In the genomic region with DNA sequence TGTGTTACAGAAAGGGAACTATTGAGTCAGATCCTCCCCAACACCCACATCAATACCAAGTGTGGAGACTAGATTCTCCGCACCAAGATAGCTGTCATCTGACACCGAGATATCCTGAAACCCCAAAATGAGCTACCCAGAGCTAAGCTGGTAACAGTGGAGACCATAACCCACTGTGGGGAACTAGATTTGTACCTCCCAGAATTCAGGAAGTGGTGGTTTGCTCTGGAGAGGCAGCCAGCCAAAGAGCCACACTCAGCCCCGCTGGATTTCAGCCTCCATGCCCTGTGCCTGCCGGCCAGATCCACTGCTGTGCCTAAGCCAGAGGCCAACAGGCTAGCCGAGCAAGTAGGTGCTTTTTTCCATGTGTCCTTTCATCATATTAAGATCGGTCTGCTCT, we compare ENCODE assay signal across 17 mouse cellular contexts. TPM values are rescaled to one million over a fixed set of nuclear protein-coding genes. Genes with fewer than 3 reads are reported as not detected.
DNase-seq lines count a peak whose midpoint lies in the region; ATAC-seq and TF ChIP-seq lines count a peak whose summit lies in the region.
"Had no signal": no experiment of that assay in that cellular context is flagged by ENCODE, and none has a peak within 500 bp of the region (broad histone marks: within the 10 kb centered on the region; RNA-seq: fewer than 3 reads in every experiment).

No protein-coding gene starts in this region.

- H3K4me3 ChIP-seq in heart, embryonic 10.5 days = no peak overlapping the region
- H3K4me3 ChIP-seq in spleen, adult 2 months (ENCODE audit: extremely low read depth, insufficient read depth, insufficient read length) = no peak overlapping the region
- H3K4me3 ChIP-seq in limb, embryonic 10.5 days = no peak overlapping the region
- no peak overlapping the region for H3K4me3 ChIP-seq in hindbrain, postnatal 0 days (ENCODE audit: low read length)
- H3K4me3 ChIP-seq: heart, embryonic 13.5 days had no signal

- H3K4me2 ChIP-seq in hindbrain, postnatal 0 days (ENCODE audit: low read depth, low read length) = no peak overlapping the region
- H3K4me2 ChIP-seq: heart, embryonic 13.5 days; hindbrain, embryonic 14.5 days; lung, embryonic 14.5 days had no signal

- DNase-seq in heart, embryonic 10.5 days (ENCODE audit: low spot score) = no peak
- DNase-seq in heart, postnatal 4 days = no peak
- DNase-seq in spleen, adult 2 months (ENCODE audit: low read depth in 1 of 2, low spot score in 2 of 2) = peak in 1 of 2 experiments; percentile 20
- DNase-seq in spleen, postnatal 36 days (ENCODE audit: low spot score in 2 of 2) = no peak
- no peak for DNase-seq in limb, embryonic 10.5 days (ENCODE audit: low spot score)
- DNase-seq in splenic B cell, adult 2 months (ENCODE audit: low read depth, low spot score) = peak; percentile 36
- DNase-seq in urinary bladder, postnatal 10 days (ENCODE audit: low spot score) = no peak
- no peak for DNase-seq in hindbrain, postnatal 0 days (ENCODE audit: low spot score)
- DNase-seq: adrenal gland, postnatal 14 days; cerebellum, adult 2 months; embryo, embryonic 11 days; kidney, adult 9 months; lung, embryonic 14.5 days; thymus, postnatal 4 days had no signal

- 0 out of 2 replicates have a peak, but pooled peaks cover 2% of the 10 kb centered on the region for H3K36me3 ChIP-seq in heart, embryonic 10.5 days
- H3K36me3 ChIP-seq in spleen, adult 2 months (ENCODE audit: control insufficient read depth, insufficient read depth, low read length) = no peaks in the 10 kb centered on the region
- peaks cover 10% of the 10 kb centered on the region; the same call in 1 of the 2 replicates for H3K36me3 ChIP-seq in limb, embryonic 10.5 days
- H3K36me3 ChIP-seq in splenic B cell, adult 2 months (ENCODE audit: control insufficient read depth, insufficient read depth, low read length, poor library complexity, severe bottlenecking) = peaks cover 1% of the 10 kb centered on the region; the same call in 1 of the 2 replicates
- no peaks in the 10 kb centered on the region for H3K36me3 ChIP-seq in hindbrain, postnatal 0 days (ENCODE audit: insufficient read depth, low read length)
- H3K36me3 ChIP-seq: heart, embryonic 13.5 days had no signal

- ATAC-seq in hindbrain, postnatal 0 days = no peak

- peak overlapping the region; percentile 25; the same call in 1 of the 2 replicates for H3K27ac ChIP-seq in heart, embryonic 10.5 days
- H3K27ac ChIP-seq in spleen, adult 2 months (ENCODE audit: insufficient read depth, low read length) = peak overlapping the region; percentile 69
- H3K27ac ChIP-seq in limb, embryonic 10.5 days = 0 out of 2 replicates have a peak overlapping the region, but pooled peaks have one; percentile 4
- H3K27ac ChIP-seq in hindbrain, postnatal 0 days = no peak overlapping the region
- H3K27ac ChIP-seq: heart, embryonic 13.5 days; hindbrain, embryonic 14.5 days; stomach, postnatal 0 days had no signal

- no peak overlapping the region for H3K9ac ChIP-seq in hindbrain, postnatal 0 days (replicated peaks; ENCODE audit: low read length)
- H3K9ac ChIP-seq: heart, embryonic 13.5 days; hindbrain, embryonic 14.5 days; lung, embryonic 14.5 days had no signal

- TF ChIP-seq POLR2A in spleen, adult 2 months (IDR thresholded peaks at IDR 0.05; ENCODE audit: low read depth, low read length) = no peak

- WGBS in heart, embryonic 10.5 days = 67% methylated on average over 6 of the region's 6 CpGs
- 29% methylated on average over 6 of the region's 6 CpGs for WGBS in spleen, adult 2 months
- whole genome bisulfite sequencing in limb, embryonic 10.5 days = 82% methylated on average over 6 of the region's 6 CpGs
- WGBS in hindbrain, postnatal 0 days = 65% methylated on average over 6 of the region's 6 CpGs

- peaks cover 31% of the 10 kb centered on the region for H3K4me1 ChIP-seq in heart, embryonic 10.5 days
- H3K4me1 ChIP-seq in spleen, adult 2 months (ENCODE audit: control insufficient read depth, insufficient read depth, insufficient read length) = peaks cover 26% of the 10 kb centered on the region
- H3K4me1 ChIP-seq in limb, embryonic 10.5 days = peaks cover 15% of the 10 kb centered on the region
- H3K4me1 ChIP-seq in hindbrain, postnatal 0 days (ENCODE audit: insufficient read depth, low read length) = no peaks in the 10 kb centered on the region

- no peak for TF ChIP-seq CTCF in spleen, adult 2 months (IDR thresholded peaks at IDR 0.05; ENCODE audit: extremely low read depth, insufficient read depth, insufficient read length, insufficient replicate concordance)
- TF ChIP-seq CTCF in hindbrain, postnatal 0 days (IDR thresholded peaks at IDR 0.05; ENCODE audit: low read depth) = no peak

- H3K27me3 ChIP-seq in heart, embryonic 10.5 days (ENCODE audit: insufficient read depth, poor library complexity, severe bottlenecking) = no peaks in the 10 kb centered on the region
- no peaks in the 10 kb centered on the region for H3K27me3 ChIP-seq in spleen, adult 2 months (ENCODE audit: control insufficient read depth, insufficient read depth, low read length)
- no peaks in the 10 kb centered on the region for H3K27me3 ChIP-seq in limb, embryonic 10.5 days (ENCODE audit: low read depth, poor library complexity, severe bottlenecking)
- H3K27me3 ChIP-seq in splenic B cell, adult 2 months (ENCODE audit: control insufficient read depth, insufficient read depth, low read length, poor library complexity, severe bottlenecking) = no peaks in the 10 kb centered on the region
- no peaks in the 10 kb centered on the region for H3K27me3 ChIP-seq in hindbrain, postnatal 0 days (ENCODE audit: insufficient read depth, low read length)
- H3K27me3 ChIP-seq: heart, embryonic 13.5 days had no signal

- no peaks in the 10 kb centered on the region for H3K9me3 ChIP-seq in heart, embryonic 10.5 days
- H3K9me3 ChIP-seq in limb, embryonic 10.5 days (replicated peaks) = no peaks in the 10 kb centered on the region
- H3K9me3 ChIP-seq in hindbrain, postnatal 0 days (ENCODE audit: low read length) = no peaks in the 10 kb centered on the region
- H3K9me3 ChIP-seq: heart, embryonic 13.5 days had no signal

RNA-seq across cellular contexts. Expression of a gene that starts 9.8 kb away (rescaled TPM):
- 19.2 and 20.1 TPM in 2 replicates for polyA plus RNA-seq in heart, embryonic 10.5 days (2016; fragmentation: Nextera tagmentation; extraction: Ambion mirVana)
- 10 to 100 TPM; 19.6 to 20.0 TPM for total RNA-seq in heart, postnatal 4 days (2021)
- 42.3 and 44.9 TPM in 2 replicates for polyA plus RNA-seq in spleen, adult 2 months (2012; rRNA removed)
- polyA plus RNA-seq in limb, embryonic 10.5 days (2016; fragmentation: Nextera tagmentation; extraction: Ambion mirVana) = 22.4 and 25.4 TPM in 2 replicates
- total RNA-seq in hindbrain, postnatal 0 days (2014; rRNA removed) = 68.0 and 79.6 TPM in 2 replicates
- 36.2 TPM in 2 replicates for polyA plus RNA-seq in hindbrain, postnatal 0 days (2015; fragmentation: Nextera tagmentation; extraction: Ambion mirVana)

RNA-seq across cellular contexts. Expression of a gene that starts 39.8 kb away (rescaled TPM):
- polyA plus RNA-seq in heart, embryonic 10.5 days (2016; fragmentation: Nextera tagmentation; extraction: Ambion mirVana) = 125 and 201 TPM in 2 replicates
- total RNA-seq in heart, postnatal 4 days (2021) = 100 to 1,000 TPM; 118 to 122 TPM
- polyA plus RNA-seq in spleen, adult 2 months (2012; rRNA removed) = 72.1 and 74.3 TPM in 2 replicates
- 201 and 231 TPM in 2 replicates for polyA plus RNA-seq in limb, embryonic 10.5 days (2016; fragmentation: Nextera tagmentation; extraction: Ambion mirVana)
- 43.8 TPM in 2 replicates for total RNA-seq in hindbrain, postnatal 0 days (2014; rRNA removed)
- 60.2 and 63.2 TPM in 2 replicates for polyA plus RNA-seq in hindbrain, postnatal 0 days (2015; fragmentation: Nextera tagmentation; extraction: Ambion mirVana)

RNA-seq across cellular contexts. Expression of a gene that starts 47.6 kb away (rescaled TPM):
- 15.4 and 18.8 TPM in 2 replicates for polyA plus RNA-seq in heart, embryonic 10.5 days (2016; fragmentation: Nextera tagmentation; extraction: Ambion mirVana)
- 1 to 10 TPM; 7.2 to 7.8 TPM for total RNA-seq in heart, postnatal 4 days (2021)
- polyA plus RNA-seq in spleen, adult 2 months (2012; rRNA removed) = 3.7 and 4.1 TPM in 2 replicates
- polyA plus RNA-seq in limb, embryonic 10.5 days (2016; fragmentation: Nextera tagmentation; extraction: Ambion mirVana) = 22.2 and 24.1 TPM in 2 replicates
- total RNA-seq in hindbrain, postnatal 0 days (2014; rRNA removed) = 14.5 and 15.6 TPM in 2 replicates
- polyA plus RNA-seq in hindbrain, postnatal 0 days (2015; fragmentation: Nextera tagmentation; extraction: Ambion mirVana) = 15.0 and 15.8 TPM in 2 replicates

RNA-seq across cellular contexts. Expression of a gene that starts 57.8 kb away (rescaled TPM):
- 39.2 and 50.4 TPM in 2 replicates for polyA plus RNA-seq in heart, embryonic 10.5 days (2016; fragmentation: Nextera tagmentation; extraction: Ambion mirVana)
- 10 to 100 TPM; 16.2 to 18.6 TPM for total RNA-seq in heart, postnatal 4 days (2021)
- 4.5 and 4.7 TPM in 2 replicates for polyA plus RNA-seq in spleen, adult 2 months (2012; rRNA removed)
- 66.8 and 71.8 TPM in 2 replicates for polyA plus RNA-seq in limb, embryonic 10.5 days (2016; fragmentation: Nextera tagmentation; extraction: Ambion mirVana)
- 7.5 and 8.7 TPM in 2 replicates for total RNA-seq in hindbrain, postnatal 0 days (2014; rRNA removed)
- polyA plus RNA-seq in hindbrain, postnatal 0 days (2015; fragmentation: Nextera tagmentation; extraction: Ambion mirVana) = 19.7 and 21.4 TPM in 2 replicates

RNA-seq across cellular contexts. Expression of a gene that starts 57.9 kb away (rescaled TPM):
- polyA plus RNA-seq in heart, embryonic 10.5 days (2016; fragmentation: Nextera tagmentation; extraction: Ambion mirVana) = 34.4 and 43.5 TPM in 2 replicates
- 10 to 100 TPM; 22.1 to 28.5 TPM for total RNA-seq in heart, postnatal 4 days (2021)
- 18.3 and 22.3 TPM in 2 replicates for polyA plus RNA-seq in spleen, adult 2 months (2012; rRNA removed)
- polyA plus RNA-seq in limb, embryonic 10.5 days (2016; fragmentation: Nextera tagmentation; extraction: Ambion mirVana) = 68.7 and 68.9 TPM in 2 replicates
- 18.6 and 29.1 TPM in 2 replicates for total RNA-seq in hindbrain, postnatal 0 days (2014; rRNA removed)
- 27.2 and 30.9 TPM in 2 replicates for polyA plus RNA-seq in hindbrain, postnatal 0 days (2015; fragmentation: Nextera tagmentation; extraction: Ambion mirVana)
